Mouse (Mus musculus): Measurements from ENCODE around the gene Rgs17.
"Not testable (repeated sequence)": the region's sequence is repeated elsewhere in the genome, so short reads cannot be mapped to it uniquely, and the experiment has no call there.

Rgs17 gene

DNA sequence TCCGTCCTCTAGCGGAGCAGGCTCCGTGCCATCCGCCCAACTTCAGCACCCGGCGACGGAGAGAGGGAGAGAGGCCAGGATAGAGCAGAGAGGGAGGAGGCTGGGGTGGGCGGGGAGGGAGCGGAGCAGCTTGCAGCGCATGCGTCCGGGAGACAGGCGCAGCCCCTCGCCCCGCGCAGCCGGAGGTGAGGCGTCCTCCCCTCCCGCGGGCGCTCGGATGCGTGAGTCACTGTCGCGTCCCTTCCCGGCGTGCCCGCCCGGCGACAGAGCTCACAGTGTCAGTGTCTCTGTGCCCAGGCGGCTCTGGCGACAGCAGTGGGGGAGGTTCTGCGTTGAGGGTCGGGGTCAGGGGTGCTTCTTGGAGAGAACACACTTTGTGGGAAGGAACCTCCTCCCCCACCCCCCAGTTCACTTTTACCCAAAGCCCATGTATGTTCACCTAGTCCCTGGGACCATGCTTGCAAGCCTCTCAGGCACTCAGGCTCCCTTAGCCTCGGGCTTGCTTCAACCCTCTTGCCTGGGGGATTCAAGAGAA lies at the start of gene Rgs17:
Rgs17 (minus strand) TSS at position 107 of the 535 bp plus-strand sequence.
- DNase-seq (ENCODE audit: low spot score), result peak; percentile 45

GRCm38 (mm10) chr10:5967655-5968054 lies 45.5 kb upstream of the Rgs17 start:
- DNase-seq (ENCODE audit: low spot score), result peak; percentile 53

GRCm38 (mm10) chr10:5953787-5954186 lies 31.6 kb upstream of the Rgs17 start:
- DNase-seq (ENCODE audit: low spot score), result not testable (repeated sequence)

DNA sequence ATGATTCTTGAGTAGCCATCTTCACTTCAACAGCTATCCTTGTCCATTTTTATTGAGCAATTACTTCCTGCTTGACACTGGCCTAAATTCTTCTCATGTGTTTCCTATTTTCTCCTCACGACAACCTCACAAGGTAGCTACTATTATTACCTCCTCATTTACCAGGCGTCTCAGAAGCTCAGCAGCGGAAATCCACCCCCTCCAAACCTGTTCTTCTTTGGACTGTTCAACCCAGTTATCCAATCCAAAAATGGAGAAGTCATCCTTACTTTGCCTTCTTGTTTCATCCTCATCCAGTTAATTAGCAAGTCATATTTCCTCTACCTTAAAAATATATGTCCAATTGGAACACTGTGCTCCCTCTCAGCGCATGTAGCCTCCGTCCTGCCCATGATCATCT lies 2.1 kb upstream of the Rgs17 start:
- DNase-seq (ENCODE audit: low spot score), result no peak

- peak; percentile 33 for DNase-seq (ENCODE audit: low spot score)
These were observed 896 bp upstream of the Rgs17 start for GRCm38 (mm10) chr10:5923096-5923495.

DNA sequence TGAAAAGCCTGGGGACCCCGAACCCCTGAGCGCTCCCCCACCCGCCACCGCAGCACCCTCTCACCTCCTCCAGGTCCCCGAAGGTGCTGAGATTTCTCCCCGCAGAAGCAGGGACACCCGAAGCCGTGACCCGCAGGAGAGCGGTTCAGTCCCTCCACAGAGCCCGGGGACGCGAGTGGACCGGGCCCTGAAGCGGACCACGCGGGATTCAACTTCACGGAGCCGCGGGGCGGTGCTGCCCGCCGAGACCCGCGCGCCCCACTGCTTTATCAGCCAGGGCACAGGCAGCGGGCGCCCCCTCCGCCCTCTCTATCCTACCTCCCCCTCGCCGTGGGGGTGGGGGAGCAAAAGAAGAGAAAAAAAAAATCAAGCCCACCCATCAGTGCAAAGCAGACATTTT lies 429 bp downstream of the Rgs17 start:
- DNase-seq (ENCODE audit: low spot score), result no peak

GRCm38 (mm10) chr10:5921031-5921551 lies 1.1 kb downstream of the Rgs17 start:
- DNase-seq (ENCODE audit: low spot score), result no peak

DNA sequence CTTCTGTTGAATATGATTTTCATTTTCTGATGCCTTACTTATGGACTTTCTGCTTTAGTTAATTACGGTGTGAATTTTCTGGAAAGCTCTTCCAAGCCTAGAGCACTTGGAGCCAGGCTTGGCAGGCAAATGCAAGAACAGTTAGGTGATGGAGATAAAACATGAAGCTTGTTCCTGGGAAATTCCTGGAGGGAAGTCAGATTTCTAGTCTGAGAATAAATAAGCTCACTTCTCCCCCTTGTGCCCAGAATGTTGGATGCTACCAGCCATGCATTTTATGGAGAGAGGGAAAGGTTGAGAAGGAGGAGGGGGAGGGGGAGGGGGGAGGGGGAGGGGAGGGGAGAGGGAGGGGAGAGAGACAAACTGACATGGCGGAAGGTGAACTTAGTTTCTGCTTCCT lies 17.8 kb downstream of the Rgs17 start:
- DNase-seq (ENCODE audit: low spot score), result peak; percentile 32

- no peak for DNase-seq (ENCODE audit: low spot score)
These were observed 20.4 kb downstream of the Rgs17 start for GRCm38 (mm10) chr10:5901777-5902176.

- no peak for DNase-seq (ENCODE audit: low spot score)
These were observed 21.5 kb downstream of the Rgs17 start for GRCm38 (mm10) chr10:5900731-5901130.

DNA sequence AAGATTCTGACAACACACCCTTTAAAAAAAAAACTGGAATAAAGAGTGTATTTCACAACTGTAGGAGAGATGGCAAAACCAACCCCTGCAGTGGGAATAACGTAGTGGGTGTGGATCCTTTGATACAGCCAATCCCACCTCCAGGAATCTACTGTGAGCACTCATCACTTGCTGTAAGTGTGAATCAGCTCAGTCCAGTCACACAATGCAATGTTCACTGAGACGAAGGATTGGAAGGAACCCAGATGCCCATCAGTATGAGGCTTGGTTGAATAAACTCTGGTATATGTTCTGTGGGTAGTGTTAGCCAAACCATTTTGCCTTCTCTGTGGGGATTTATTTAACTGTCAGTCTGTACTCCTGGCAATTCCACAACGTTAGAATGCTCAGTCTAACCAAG lies 45.1 kb downstream of the Rgs17 start:
- peak; percentile 28 for DNase-seq (ENCODE audit: low spot score)

GRCm38 (mm10) chr10:5871081-5871480 lies 51.1 kb downstream of the Rgs17 start:
- DNase-seq (ENCODE audit: low spot score), result no peak

- DNase-seq (ENCODE audit: low spot score), result peak; percentile 53
These were observed 54.1 kb downstream of the Rgs17 start for GRCm38 (mm10) chr10:5867981-5868552.

DNA sequence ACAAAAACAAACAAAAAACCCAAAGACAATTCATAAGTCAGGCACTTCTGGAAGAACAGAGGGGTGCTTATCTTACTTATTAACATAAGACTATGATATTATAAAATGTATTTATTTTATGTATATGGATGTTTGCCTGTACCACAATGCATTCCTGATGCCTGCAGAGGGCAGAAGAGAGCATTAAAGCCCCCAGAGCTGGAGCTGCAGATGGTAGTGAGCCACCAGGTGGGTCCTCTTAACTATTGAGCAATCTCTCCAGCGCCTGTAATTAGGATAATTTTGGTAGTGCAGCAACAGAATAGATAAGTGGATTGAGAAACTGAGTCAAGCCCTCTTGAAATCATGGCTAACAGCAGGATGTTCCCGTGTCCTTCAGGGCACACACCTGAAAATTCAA lies 56.2 kb downstream of the Rgs17 start:
- no peak for DNase-seq (ENCODE audit: low spot score)

- no peak for DNase-seq (ENCODE audit: low spot score)
These were observed 59.5 kb downstream of the Rgs17 start for GRCm38 (mm10) chr10:5862669-5863068.

- DNase-seq (ENCODE audit: low spot score), result no peak
These were observed 61.4 kb downstream of the Rgs17 start for GRCm38 (mm10) chr10:5860849-5861248.

DNA sequence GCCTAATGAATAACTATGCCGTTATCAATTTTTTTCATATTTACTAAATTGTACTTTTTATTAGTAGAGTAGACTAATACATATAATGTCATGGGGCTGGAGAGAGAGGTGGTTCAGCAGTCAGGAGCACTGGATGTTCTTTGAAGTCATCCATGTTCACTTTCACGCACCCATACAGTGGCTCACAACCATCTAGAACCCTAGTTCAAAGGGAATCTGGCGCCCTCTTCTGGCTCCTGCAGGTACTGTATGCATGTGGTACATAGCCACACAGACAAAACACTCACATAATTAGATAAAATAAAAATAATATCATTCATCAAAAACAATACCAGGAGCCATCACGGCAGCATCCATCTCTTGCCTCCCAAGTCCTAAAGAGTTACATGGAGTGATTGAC lies 62.5 kb downstream of the Rgs17 start:
- DNase-seq (ENCODE audit: low spot score), result no peak

GRCm38 (mm10) chr10:5857996-5858549 lies 64.1 kb downstream of the Rgs17 start:
- no peak for DNase-seq (ENCODE audit: low spot score)

DNA sequence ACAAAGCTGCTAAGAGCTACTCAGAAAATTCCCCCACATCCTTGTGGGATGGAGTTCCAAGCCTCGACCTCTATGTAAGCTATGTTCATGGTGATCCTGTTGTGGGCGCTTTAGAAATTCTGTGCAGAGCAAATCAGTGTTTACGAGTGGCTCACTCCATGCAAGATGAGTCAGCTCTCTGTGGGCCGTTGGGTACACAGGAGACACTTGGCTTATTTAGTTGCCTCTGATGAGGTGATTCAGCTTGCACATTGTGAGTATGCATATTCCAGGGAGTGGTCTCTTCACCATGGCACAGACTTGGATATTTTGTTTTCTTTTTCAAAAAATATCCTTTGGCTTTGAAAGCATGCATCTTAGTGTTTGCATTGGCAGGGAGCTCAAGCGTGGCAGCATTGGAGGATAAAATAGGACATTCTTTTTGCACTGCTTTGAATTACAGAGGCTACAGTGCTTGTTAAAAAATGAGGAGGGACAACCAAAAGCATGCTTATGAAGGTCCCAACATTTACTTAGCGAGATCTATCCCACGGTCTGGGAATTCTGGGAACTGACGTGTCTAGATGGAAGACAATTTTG lies 68.8 kb downstream of the Rgs17 start:
- no peak for DNase-seq (ENCODE audit: low spot score)

DNA sequence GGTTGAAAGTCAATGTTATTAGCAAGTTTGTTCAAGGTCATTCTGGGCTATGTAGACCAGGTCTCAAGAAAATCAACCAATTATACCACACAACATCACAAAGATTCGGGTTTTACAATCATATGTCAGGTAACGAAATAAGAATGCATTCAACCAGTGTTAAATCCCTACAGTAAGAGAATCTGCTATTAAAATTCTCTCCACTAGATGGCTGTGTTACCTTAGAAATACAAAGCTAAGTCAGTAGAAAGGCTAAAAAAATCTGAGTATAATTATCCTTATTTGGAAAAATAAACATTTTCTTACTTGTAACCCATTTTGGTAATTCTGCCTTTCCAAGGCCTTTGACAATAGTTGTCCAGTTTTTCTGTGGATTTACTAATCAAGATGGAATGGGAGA lies 75.3 kb downstream of the Rgs17 start:
- DNase-seq (ENCODE audit: low spot score), result peak; percentile 42

DNA sequence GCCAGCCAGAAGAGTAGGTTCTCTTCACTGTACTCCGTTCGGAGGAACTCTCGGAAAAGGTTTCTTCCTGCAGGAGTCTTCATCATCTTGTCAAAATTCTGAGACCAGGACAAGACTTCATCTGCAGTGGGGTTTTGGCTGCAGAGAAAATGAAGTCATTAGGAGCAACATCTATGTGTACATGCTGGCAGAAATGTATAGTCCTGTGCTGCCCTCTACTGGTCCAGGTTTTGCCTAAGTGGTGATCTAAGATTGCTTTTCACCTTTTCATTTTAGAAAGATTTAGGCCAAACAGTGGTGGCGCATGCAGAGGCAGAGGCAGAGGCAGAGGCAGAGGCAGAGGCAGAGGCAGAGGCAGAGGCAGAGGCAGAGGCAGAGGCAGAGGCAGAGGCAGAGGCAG lies 80.8 kb downstream of the Rgs17 start:
- DNase-seq (ENCODE audit: low spot score), result peak; percentile 77

DNA sequence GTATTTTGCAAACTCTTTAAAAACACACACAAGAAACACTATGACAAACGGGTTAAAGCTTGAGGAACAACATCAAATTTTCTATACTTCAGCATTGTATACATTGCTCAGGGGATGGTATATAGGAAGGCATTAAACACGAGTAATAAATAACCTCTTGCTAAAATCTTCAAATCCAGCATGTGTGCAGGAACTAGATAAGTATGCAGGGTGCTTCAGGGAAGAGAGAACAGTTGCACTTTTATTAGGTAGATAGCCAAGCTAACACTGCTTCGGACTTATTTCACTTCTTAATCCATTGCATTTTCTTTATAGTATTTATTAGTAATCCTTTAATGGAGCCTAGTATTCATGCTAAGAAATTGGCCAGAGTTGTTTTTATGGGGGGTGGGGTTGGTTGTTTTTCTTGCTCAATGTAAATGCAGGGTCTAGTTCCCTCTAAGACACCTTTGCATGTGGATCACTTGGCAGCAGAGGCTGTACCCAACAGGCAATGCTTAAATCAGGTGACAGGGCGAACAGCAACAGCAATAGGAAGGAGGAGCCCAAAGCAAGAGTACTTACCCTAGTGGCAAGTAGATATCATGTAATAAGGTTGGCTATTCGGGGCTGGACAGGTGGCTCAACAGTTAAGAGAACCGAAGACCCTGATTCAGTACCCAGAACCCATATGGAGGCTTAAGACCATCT lies 95.7 kb downstream of the Rgs17 start:
- DNase-seq (ENCODE audit: low spot score), result no peak

DNA sequence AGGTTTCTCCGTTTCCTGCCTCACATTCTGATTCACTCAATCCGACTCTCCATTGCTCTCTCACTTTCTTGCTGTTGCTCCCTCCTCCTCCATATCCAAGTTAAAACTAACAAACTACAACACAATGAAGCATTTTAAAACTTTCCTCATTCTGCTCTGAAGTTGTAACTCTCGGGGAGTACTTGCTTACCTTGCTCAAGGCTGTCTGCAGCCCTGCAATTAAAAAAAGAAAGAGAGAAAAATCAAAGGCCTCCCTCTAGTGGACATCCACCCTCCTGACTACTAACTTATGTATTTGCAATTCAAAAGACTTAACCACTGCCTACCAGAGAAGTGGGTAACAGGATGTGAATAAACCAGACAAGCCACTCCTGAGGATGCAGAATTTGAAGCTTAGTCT lies 97.4 kb downstream of the Rgs17 start:
- DNase-seq (ENCODE audit: low spot score), result peak; percentile 68

Data from adipocyte (in vitro differentiated cells).